Mouse (Mus musculus) olfactory bulb, adult 2 months (tissue): ENCODE measurements around the gene Extl2.

Source experiments
- CTCF ChIP-seq: fragments of 200-500 bp; IDR thresholded peaks from 2 replicates; pipeline ENCODE4 v1.5.1; 2012; ENCODE audit warnings: low read depth, mild to moderate bottlenecking, low read length, moderate library complexity; ENCODE audit not compliant: insufficient read depth
- POLR2A ChIP-seq: fragments of 200-500 bp; IDR thresholded peaks from 2 replicates; pipeline ENCODE4 v1.6.1; 2012; ENCODE audit warnings: mild to moderate bottlenecking, low read depth, low read length, moderate library complexity; ENCODE audit not compliant: insufficient read depth

GRCm38 (mm10) chr3:115992103-115992502, 15.2 kb upstream of the Extl2 start:
- no peak for TF ChIP-seq POLR2A
- no peak for TF ChIP-seq CTCF
